Mouse (Mus musculus) hindbrain, postnatal 0 days (tissue): ENCODE data around the gene Sbno2. TPM values are rescaled to one million over a fixed set of nuclear protein-coding genes. Genes with fewer than 3 reads are reported as not detected.
A peak's percentile ranks its signal among the peaks of the same experiment; 100 is the strongest.

Experiments used
- ATAC-seq: fragments of 200-750 bp; cut with Nextera tagmentation; 2 replicates; pipeline ENCODE4 v1.8.0; 2017; ENCODE audit warnings: mild to moderate bottlenecking, moderate TSS enrichment, moderate library complexity
- DNase-seq: peaks from one replicate; pipeline ENCODE4 v3.0.0-alpha.2; 2015; ENCODE audit warnings: low spot score
- H3K27ac ChIP-seq: fragments of 300-500 bp; sonication (generic); 2 replicates; pipeline ENCODE4 v1.5.1; 2014; ENCODE audit warnings: mild to moderate bottlenecking
- H3K27me3 ChIP-seq: fragments of 300-500 bp; sonication (generic); 2 replicates; pipeline ENCODE4 v1.6.1; 2014; ENCODE audit warnings: low read length, mixed read lengths; ENCODE audit not compliant: insufficient read depth
- H3K36me3 ChIP-seq: fragments of 300-500 bp; sonication (generic); 2 replicates; pipeline ENCODE4 v1.6.1; 2014; ENCODE audit warnings: low read length, mixed read lengths; ENCODE audit not compliant: insufficient read depth
- H3K4me1 ChIP-seq: fragments of 300-500 bp; sonication (generic); 2 replicates; pipeline ENCODE4 v1.6.1; 2014; ENCODE audit warnings: antibody characterized with exemption, low read length, mixed read lengths; ENCODE audit not compliant: insufficient read depth
- H3K4me2 ChIP-seq: fragments of 300-500 bp; sonication (generic); 2 replicates; pipeline ENCODE4 v1.6.1; 2014; ENCODE audit warnings: low read depth, mild to moderate bottlenecking, low read length, moderate library complexity, mixed read lengths
- H3K4me3 ChIP-seq: fragments of 300-500 bp; sonication (generic); 2 replicates; pipeline ENCODE4 v1.5.1; 2014; ENCODE audit warnings: low read length
- H3K9ac ChIP-seq: fragments of 300-500 bp; sonication (generic); replicated peaks from 2 replicates; pipeline ENCODE4 v1.6.1; 2014; ENCODE audit warnings: mild to moderate bottlenecking, low read length, moderate library complexity, mixed read lengths
- H3K9me3 ChIP-seq: fragments of 300-500 bp; sonication (generic); 2 replicates; pipeline ENCODE4 v1.6.1; 2016; ENCODE audit warnings: low read length, mixed read lengths
- CTCF ChIP-seq: IDR thresholded peaks from 2 replicates; pipeline ENCODE4 v1.5.1; 2016; ENCODE audit warnings: antibody characterized with exemption, control low read depth, low read depth
- WGBS: fragments of 180-500 bp; shearing (Covaris S2); extraction: QIAGEN DNeasy Blood & Tissue Kit; methylation state at CpG from one replicate; pipeline ENCODE4 v1.1.7; 2014; 5-methylcytosine and 5-hydroxymethylcytosine counted together
- polyA plus RNA-seq: library from polyadenylated mRNA; unstranded; fragments of >200 nt; fragmentation: Nextera tagmentation; extraction: Ambion mirVana; gene quantifications from 2 replicates; pipeline ENCODE4 v1.2.1, GENCODE M21; 2015
- total RNA-seq: library from RNA; depleted of rRNA; stranded (reverse); fragments of >200 nt; gene quantifications from 2 replicates; pipeline ENCODE4 v1.2.3, GENCODE M21; 2014

The Sbno2 gene
- total and polyA plus RNA-seq, 2 experiments from 2014 or later: 6.9 to 23.7 TPM

- DNase-seq (peak; percentile 48), ATAC-seq (0 out of 2 replicates have a peak, but pooled peaks have one; percentile 4)
- Histone ChIP-seq H3K36me3 (no peaks in the 10 kb centered on the region), H3K4me2 (peak overlapping the region; percentile 90), H3K4me1 (peaks cover 21% of the 10 kb centered on the region), H3K9me3 (no peaks in the 10 kb centered on the region), H3K9ac (peak overlapping the region; percentile 85), H3K4me3 (peak overlapping the region; percentile 63), H3K27me3 (no peaks in the 10 kb centered on the region), H3K27ac (peak overlapping the region; percentile 83)
- under 1% methylated on average over 63 of the region's 63 CpGs for WGBS
- TF ChIP-seq CTCF: no peak
These were observed 10.6 kb upstream of the Sbno2 start for GRCm38 (mm10) chr10:80115944-80116335.

GRCm38 (mm10) chr10:80115290-80115943 is 10.0 kb upstream of the Sbno2 start, which contains the start of gene Stk11:
Stk11 (plus strand) TSS chr10:80115803.
- Histone ChIP-seq H3K27ac (peak within 1 kb of the TSS; percentile 83), H3K4me3 (peak within 1 kb of the TSS; percentile 63), H3K9me3 (no peaks in the 10 kb centered on the region), H3K27me3 (no peaks in the 10 kb centered on the region), H3K36me3 (no peaks in the 10 kb centered on the region), H3K4me1 (peaks cover 21% of the 10 kb centered on the region), H3K4me2 (peak within 1 kb of the TSS; percentile 90), H3K9ac (peak within 1 kb of the TSS; percentile 85)
- under 1% methylated on average over 67 of the region's 70 CpGs for WGBS
- ATAC-seq (peak; percentile 99), DNase-seq (peak; percentile 100)
- peak; percentile 31 for TF ChIP-seq CTCF

- DNase-seq: peak; percentile 92
- Histone ChIP-seq H3K4me1 (peaks cover 21% of the 10 kb centered on the region), H3K4me3 (peak overlapping the region; percentile 41), H3K9me3 (no peaks in the 10 kb centered on the region), H3K27me3 (no peaks in the 10 kb centered on the region), H3K27ac (peak overlapping the region; percentile 11), H3K9ac (no peak overlapping the region), H3K36me3 (no peaks in the 10 kb centered on the region), H3K4me2 (peak overlapping the region; percentile 90)
- WGBS: 3% methylated on average over 27 of the region's 27 CpGs
- TF ChIP-seq CTCF: peak; percentile 96
- ATAC-seq: 0 out of 2 replicates have a peak, but pooled peaks have one; percentile 28
These were observed 9.2 kb upstream of the Sbno2 start for GRCm38 (mm10) chr10:80114341-80115284.

GRCm38 (mm10) chr10:80107678-80108077 is 2.3 kb upstream of the Sbno2 start:
- no peak overlapping the region for H3K9ac ChIP-seq
- TF ChIP-seq CTCF: no peak
- whole genome bisulfite sequencing: 53% methylated on average over 6 of the region's 6 CpGs
- no peaks in the 10 kb centered on the region for H3K27me3 ChIP-seq
- H3K4me1 ChIP-seq: no peaks in the 10 kb centered on the region
- H3K4me3 ChIP-seq: no peak overlapping the region
- H3K36me3 ChIP-seq: no peaks in the 10 kb centered on the region
- no peaks in the 10 kb centered on the region for H3K9me3 ChIP-seq
- no peak overlapping the region for H3K27ac ChIP-seq
- ATAC-seq: no peak
- no peak for DNase-seq
- H3K4me2 ChIP-seq: no peak overlapping the region

- 72% methylated on average over 5 of the region's 5 CpGs for WGBS
- no peak for TF ChIP-seq CTCF
- peaks cover 6% of the 10 kb centered on the region for H3K4me1 ChIP-seq
- DNase-seq (no peak), ATAC-seq (no peak)
- H3K27me3 ChIP-seq: no peaks in the 10 kb centered on the region
- no peak overlapping the region for H3K4me2 ChIP-seq
- no peak overlapping the region for H3K4me3 ChIP-seq
- H3K9me3 ChIP-seq: no peaks in the 10 kb centered on the region
- H3K36me3 ChIP-seq: no peaks in the 10 kb centered on the region
- H3K9ac ChIP-seq: no peak overlapping the region
- no peak overlapping the region for H3K27ac ChIP-seq
These were observed 555 bp upstream of the Sbno2 start for GRCm38 (mm10) chr10:80105926-80106325.

- no peak for TF ChIP-seq CTCF
- no peak overlapping the region for H3K9ac ChIP-seq
- H3K36me3 ChIP-seq: no peaks in the 10 kb centered on the region
- H3K9me3 ChIP-seq: no peaks in the 10 kb centered on the region
- ATAC-seq: no peak
- H3K27ac ChIP-seq: no peak overlapping the region
- H3K4me2 ChIP-seq: no peak overlapping the region
- no peak overlapping the region for H3K4me3 ChIP-seq
- H3K27me3 ChIP-seq: no peaks in the 10 kb centered on the region
- H3K4me1 ChIP-seq: peaks cover 6% of the 10 kb centered on the region
- WGBS: 82% methylated on average over 3 of the region's 3 CpGs
- DNase-seq: no peak
These were observed 1.2 kb downstream of the Sbno2 start for GRCm38 (mm10) chr10:80104181-80104580.
